In the genomic region with DNA sequence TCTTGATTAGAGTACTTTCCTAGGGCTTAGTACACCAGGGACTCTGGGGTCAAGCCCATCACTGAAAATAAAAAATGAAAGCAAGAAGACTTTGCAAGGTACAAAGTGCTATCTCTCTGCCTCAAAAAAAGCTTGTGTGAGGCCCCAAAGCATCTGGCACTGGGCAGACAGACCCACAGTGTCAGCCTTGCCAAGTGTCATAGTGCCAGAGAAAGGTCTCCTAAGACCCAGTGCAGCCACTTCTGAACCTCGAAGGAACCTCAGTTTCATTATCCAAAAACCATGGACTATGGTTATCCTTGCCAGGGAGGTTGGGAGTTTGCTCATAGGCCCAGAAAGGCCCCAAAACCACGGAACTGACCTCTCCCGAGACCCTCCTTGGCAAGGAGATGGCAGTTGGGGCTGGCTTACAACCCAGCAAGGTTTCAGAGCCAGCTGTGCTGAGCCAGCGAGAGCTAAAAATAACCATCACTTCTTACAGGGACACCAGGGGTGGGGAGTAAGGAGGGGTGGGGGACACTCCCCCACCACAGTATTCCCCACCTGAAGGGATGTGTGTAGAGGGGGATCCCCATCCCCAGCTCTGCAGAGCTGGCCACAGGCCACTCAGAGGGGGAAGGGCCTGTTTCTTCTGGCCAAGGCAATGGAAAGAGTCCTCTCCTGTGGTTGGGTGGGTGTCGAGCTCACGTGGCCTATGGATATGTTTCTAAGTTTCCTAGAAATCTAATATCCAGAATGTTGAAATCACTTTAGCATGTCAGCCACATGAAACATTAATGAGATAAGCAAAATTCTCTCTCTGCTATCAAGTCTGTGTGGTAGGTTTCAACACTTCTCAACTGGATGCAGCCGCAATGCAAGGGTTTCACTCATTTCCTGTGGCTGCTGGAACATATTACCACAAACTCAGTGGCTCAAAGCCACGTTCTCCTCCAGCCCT, we compare ENCODE assay signal across 11 mouse cellular contexts. TPM values are rescaled to one million over a fixed set of nuclear protein-coding genes. Genes with fewer than 3 reads are reported as not detected.
DNase-seq lines count a peak whose midpoint lies in the region; ATAC-seq lines count a peak whose summit lies in the region.
"Had no signal": no experiment of that assay in that cellular context is flagged by ENCODE, and none has a peak within 500 bp of the region (broad histone marks: within the 10 kb centered on the region; RNA-seq: fewer than 3 reads in every experiment).

No protein-coding gene starts in this region.

- H3K36me3 ChIP-seq in embryonic facial prominence, embryonic 12.5 days: no peaks in the 10 kb centered on the region
- H3K36me3 ChIP-seq in embryonic facial prominence, embryonic 10.5 days (replicated peaks): no peaks in the 10 kb centered on the region
- H3K36me3 ChIP-seq: midbrain, embryonic 10.5 days had no signal

- WGBS in embryonic facial prominence, embryonic 12.5 days: 62% methylated on average over 8 of the region's 8 CpGs
- WGBS in embryonic facial prominence, embryonic 10.5 days: 78% methylated on average over 8 of the region's 8 CpGs

- no peak overlapping the region for H3K9ac ChIP-seq in embryonic facial prominence, embryonic 12.5 days

- H3K4me3 ChIP-seq in embryonic facial prominence, embryonic 12.5 days: no peak overlapping the region
- no peak overlapping the region for H3K4me3 ChIP-seq in embryonic facial prominence, embryonic 10.5 days
- H3K4me3 ChIP-seq: midbrain, embryonic 10.5 days had no signal

- H3K4me1 ChIP-seq in embryonic facial prominence, embryonic 12.5 days: peaks cover 21% of the 10 kb centered on the region
- H3K4me1 ChIP-seq in embryonic facial prominence, embryonic 10.5 days: peaks cover 25% of the 10 kb centered on the region

- 0 out of 2 replicates have a peak, but pooled peaks have one; percentile 52 for ATAC-seq in embryonic facial prominence, embryonic 12.5 days (ENCODE audit: insufficient number of reproducible peaks, insufficient read depth, low FRiP score, low TSS enrichment)
- peak; percentile 75 for ATAC-seq in CD4-positive, CD25-positive, alpha-beta regulatory T cell, adult 4 months
- peak; percentile 50 for ATAC-seq in megakaryocyte-erythroid progenitor cell, adult 5-6 weeks (replicated peaks; ENCODE audit: low FRiP score, low TSS enrichment, poor library complexity, severe bottlenecking)

- no peak for DNase-seq in embryonic facial prominence, embryonic 10.5 days (ENCODE audit: low spot score)
- peak; percentile 47 to 48 for DNase-seq in heart, adult 9 months (ENCODE audit: low spot score in 2 of 2)
- DNase-seq in layer of hippocampus, adult 9-10 months (ENCODE audit: low spot score): no peak
- no peak for DNase-seq in frontal cortex, adult 2 months (ENCODE audit: extremely low spot score in 1 of 2, low spot score in 1 of 2)
- DNase-seq in spleen, postnatal 14 days (ENCODE audit: low spot score in 2 of 2): no peak
- DNase-seq: cerebellum, adult 8-10 months; kidney, adult 18-20 months had no signal

- H3K27ac ChIP-seq in embryonic facial prominence, embryonic 12.5 days: no peak overlapping the region
- H3K27ac ChIP-seq in embryonic facial prominence, embryonic 10.5 days (replicated peaks): no peak overlapping the region
- H3K27ac ChIP-seq: midbrain, embryonic 10.5 days had no signal

- no peaks in the 10 kb centered on the region for H3K9me3 ChIP-seq in embryonic facial prominence, embryonic 12.5 days
- no peaks in the 10 kb centered on the region for H3K9me3 ChIP-seq in embryonic facial prominence, embryonic 10.5 days
- H3K9me3 ChIP-seq: midbrain, embryonic 10.5 days had no signal

- H3K27me3 ChIP-seq in embryonic facial prominence, embryonic 12.5 days: peaks cover 3% of the 10 kb centered on the region; the same call in 1 of the 2 replicates
- H3K27me3 ChIP-seq in embryonic facial prominence, embryonic 10.5 days (replicated peaks; ENCODE audit: low read depth, poor library complexity, severe bottlenecking): 0 out of 2 replicates have a peak, but pooled peaks cover 19% of the 10 kb centered on the region

- H3K4me2 ChIP-seq in embryonic facial prominence, embryonic 12.5 days (replicated peaks): no peak overlapping the region

RNA-seq across cellular contexts. Expression of a gene that starts 23.0 kb away (rescaled TPM):
- polyA plus RNA-seq in embryonic facial prominence, embryonic 12.5 days (2016; fragmentation: Nextera tagmentation; extraction: Ambion mirVana): 1.8 and 2.2 TPM in 2 replicates
- polyA plus RNA-seq in embryonic facial prominence, embryonic 10.5 days (2016; fragmentation: Nextera tagmentation; extraction: Ambion mirVana): 0.34 and 0.38 TPM in 2 replicates
- polyA plus RNA-seq in CD4-positive, CD25-positive, alpha-beta regulatory T cell, adult 4 months (2017; shearing (Covaris generic)): 100 to 1,000 TPM; 300 to 441 TPM
- total RNA-seq in megakaryocyte-erythroid progenitor cell, adult 5-6 weeks (2014; fragmentation: Nextera tagmentation): 0.94 and 14.2 TPM in 2 replicates
- 0.38 and 5.5 TPM in 2 replicates for total RNA-seq in megakaryocyte-erythroid progenitor cell, adult 5-6 weeks (2017)
- 3.5 and 4.8 TPM in 2 replicates for polyA plus RNA-seq in frontal cortex, adult 2 months (2012; rRNA removed)

RNA-seq across cellular contexts. Expression of a gene that starts 24.7 kb away (rescaled TPM):
- polyA plus RNA-seq in embryonic facial prominence, embryonic 12.5 days (2016; fragmentation: Nextera tagmentation; extraction: Ambion mirVana): 1.7 and 2.3 TPM in 2 replicates
- polyA plus RNA-seq in embryonic facial prominence, embryonic 10.5 days (2016; fragmentation: Nextera tagmentation; extraction: Ambion mirVana): 1.1 and 1.8 TPM in 2 replicates
- polyA plus RNA-seq in CD4-positive, CD25-positive, alpha-beta regulatory T cell, adult 4 months (2017; shearing (Covaris generic)): 1 to 10 TPM; 1.9 TPM
- 6.7 and 12.0 TPM in 2 replicates for total RNA-seq in megakaryocyte-erythroid progenitor cell, adult 5-6 weeks (2014; fragmentation: Nextera tagmentation)
- total RNA-seq in megakaryocyte-erythroid progenitor cell, adult 5-6 weeks (2017): 2.6 and 3.2 TPM in 2 replicates
- polyA plus RNA-seq in frontal cortex, adult 2 months (2012; rRNA removed): 1.2 and 1.3 TPM in 2 replicates

Comparison
In these comparisons a context has a peak if more than half of its experiments do, and no peak if none do; other contexts are left out.
1. DNase-seq: peak in heart, adult 9 months (2 of 2); none in embryonic facial prominence, embryonic 10.5 days (single experiment), layer of hippocampus, adult 9-10 months (single experiment), frontal cortex, adult 2 months (0 of 2) and spleen, postnatal 14 days (0 of 2).
2. RNA of a gene that starts 23.0 kb away (polyA plus RNA-seq): 300 to 441 TPM in CD4-positive, CD25-positive, alpha-beta regulatory T cell, adult 4 months; 3.5 to 4.8 TPM in frontal cortex, adult 2 months, 1.8 to 2.2 TPM in embryonic facial prominence, embryonic 12.5 days and 0.34 to 0.38 TPM in embryonic facial prominence, embryonic 10.5 days; every median in the first group is over 10 times any median in the second.
3. Peak in every context shown above with its lines, with median percentiles within 50 percentile points of each other: ATAC-seq.